Mouse (Mus musculus) regulatory T cell (primary cell): ENCODE data around the gene Pusl1.

Source experiments
- in situ Hi-C: fragments of 300-600 bp; cut with MboI, MseI; formaldehyde crosslinking; loops from one replicate; pipeline ENCODE4 v1.15.1; 2025; ENCODE audit warnings: high pct_unique_total_duplicates

The Pusl1 gene

GRCm38 (mm10) chr4:155888181-155888580 is 3.4 kb downstream of the Pusl1 start:
- in situ Hi-C loops = no loop called here

- in situ Hi-C loops = no loop called here
Measured at GRCm38 (mm10) chr4:155887674-155888073, 3.9 kb downstream of the Pusl1 start.

GRCm38 (mm10) chr4:155886330-155886729 is 5.3 kb downstream of the Pusl1 start:
- in situ Hi-C loops = no loop called here

- in situ Hi-C loops = no loop called here
Measured at GRCm38 (mm10) chr4:155883587-155883986, 8.0 kb downstream of the Pusl1 start.

- in situ Hi-C loops = no loop called here
Measured at GRCm38 (mm10) chr4:155871404-155871803, 20.2 kb downstream of the Pusl1 start.

GRCm38 (mm10) chr4:155869317-155870033 is 22.1 kb downstream of the Pusl1 start, which contains the start of the genes Cptp and Ints11:
Cptp (minus strand) TSS chr4:155869440.
Ints11 (plus strand) TSS chr4:155869546.
- in situ Hi-C loops = no loop called here

GRCm38 (mm10) chr4:155868614-155869298 is 22.8 kb downstream of the Pusl1 start:
- in situ Hi-C loops = no loop called here

- in situ Hi-C loops = no loop called here
Measured at GRCm38 (mm10) chr4:155863001-155863400, 28.6 kb downstream of the Pusl1 start, which contains the start of gene Tas1r3. Tas1r3 (minus strand) TSS chr4:155863362.

GRCm38 (mm10) chr4:155861787-155862186 is 29.8 kb downstream of the Pusl1 start:
- in situ Hi-C loops = no loop called here

- in situ Hi-C loops = no loop called here
Measured at GRCm38 (mm10) chr4:155859318-155859717, 32.3 kb downstream of the Pusl1 start.

GRCm38 (mm10) chr4:155856881-155857280 is 34.7 kb downstream of the Pusl1 start:
- in situ Hi-C loops = no loop called here

- in situ Hi-C loops = no loop called here
Measured at GRCm38 (mm10) chr4:155856071-155856470, 35.5 kb downstream of the Pusl1 start.

- in situ Hi-C loops = no loop called here
Measured at GRCm38 (mm10) chr4:155854991-155855390, 36.6 kb downstream of the Pusl1 start.

GRCm38 (mm10) chr4:155853421-155853820 is 38.2 kb downstream of the Pusl1 start:
- in situ Hi-C loops = no loop called here

GRCm38 (mm10) chr4:155851951-155852411 is 39.6 kb downstream of the Pusl1 start:
- in situ Hi-C loops = no loop called here

- in situ Hi-C loops = no loop called here
Measured at GRCm38 (mm10) chr4:155851368-155851767, 40.2 kb downstream of the Pusl1 start.

GRCm38 (mm10) chr4:155849792-155850451 is 41.7 kb downstream of the Pusl1 start:
- in situ Hi-C loops = no loop called here

- in situ Hi-C loops = no loop called here
Measured at GRCm38 (mm10) chr4:155849391-155849790, 42.2 kb downstream of the Pusl1 start.

- in situ Hi-C loops = no loop called here
Measured at GRCm38 (mm10) chr4:155848434-155849095, 43.0 kb downstream of the Pusl1 start.

GRCm38 (mm10) chr4:155847591-155848352 is 43.8 kb downstream of the Pusl1 start:
- in situ Hi-C loops = no loop called here
